Comparison of ENCODE assay signal across 7 mouse cellular contexts in genomic region chr7:37342613-37343012, GRCm38 (mm10).
DNase-seq lines count a peak whose midpoint lies in the region; ATAC-seq lines count a peak whose summit lies in the region.

No protein-coding gene starts in this region.

- no peak overlapping the region for H3K27ac ChIP-seq in lung, embryonic 16.5 days (ENCODE audit: low read length)
- no peak overlapping the region for H3K27ac ChIP-seq in embryonic facial prominence, embryonic 13.5 days
- H3K27ac ChIP-seq in intestine, embryonic 14.5 days (ENCODE audit: low read depth) = no peak overlapping the region
- H3K27ac ChIP-seq in stomach, embryonic 14.5 days (ENCODE audit: low read length) = no peak overlapping the region

- ATAC-seq in lung, embryonic 16.5 days (ENCODE audit: low read depth) = peak; percentile 18; the same call in 1 of the 2 replicates
- no peak for ATAC-seq in embryonic facial prominence, embryonic 13.5 days (ENCODE audit: insufficient number of reproducible peaks, insufficient read depth, low FRiP score, low TSS enrichment, low read depth)
- no peak for ATAC-seq in intestine, embryonic 14.5 days (replicated peaks; ENCODE audit: low FRiP score, low TSS enrichment, low read depth)
- ATAC-seq in stomach, embryonic 14.5 days (ENCODE audit: insufficient number of reproducible peaks, insufficient read depth, low FRiP score, low read depth) = peak; percentile 50; the same call in 1 of the 2 replicates

- WGBS in lung, embryonic 16.5 days = 15% methylated on average over 11 of the region's 11 CpGs
- 15% methylated on average over 11 of the region's 11 CpGs for WGBS in embryonic facial prominence, embryonic 13.5 days
- WGBS in intestine, embryonic 14.5 days = 16% methylated on average over 11 of the region's 11 CpGs
- WGBS in stomach, embryonic 14.5 days = 14% methylated on average over 11 of the region's 11 CpGs

- H3K4me1 ChIP-seq in lung, embryonic 16.5 days (replicated peaks; ENCODE audit: control insufficient read depth, insufficient read depth, low read length) = peaks cover 10% of the 10 kb centered on the region
- peaks cover 36% of the 10 kb centered on the region for H3K4me1 ChIP-seq in embryonic facial prominence, embryonic 13.5 days
- peaks cover 26% of the 10 kb centered on the region for H3K4me1 ChIP-seq in intestine, embryonic 14.5 days (replicated peaks; ENCODE audit: control insufficient read depth, insufficient read depth, low read length)
- 0 out of 2 replicates have a peak, but pooled peaks cover 10% of the 10 kb centered on the region for H3K4me1 ChIP-seq in stomach, embryonic 14.5 days (ENCODE audit: control insufficient read depth, insufficient read depth, low read length)

- H3K9ac ChIP-seq in lung, embryonic 16.5 days (ENCODE audit: low read length) = 0 out of 2 replicates have a peak overlapping the region, but pooled peaks have one; percentile 6
- H3K9ac ChIP-seq in embryonic facial prominence, embryonic 13.5 days = no peak overlapping the region
- H3K9ac ChIP-seq in intestine, embryonic 14.5 days (ENCODE audit: low read length) = peak overlapping the region; percentile 34; the same call in 1 of the 2 replicates
- no peak overlapping the region for H3K9ac ChIP-seq in stomach, embryonic 14.5 days (replicated peaks; ENCODE audit: low read depth, low read length)

- no peak for DNase-seq in lung, postnatal 36 days
- DNase-seq in intestine, embryonic 14.5 days (ENCODE audit: low spot score) = no peak
- DNase-seq in thymus, postnatal 36 days = no peak
- DNase-seq in lung, postnatal 4 days = no peak

- peak overlapping the region; percentile 78 for H3K4me2 ChIP-seq in lung, embryonic 16.5 days (ENCODE audit: low read depth, low read length)
- peak overlapping the region; percentile 78 for H3K4me2 ChIP-seq in embryonic facial prominence, embryonic 13.5 days
- peak overlapping the region; percentile 68 for H3K4me2 ChIP-seq in intestine, embryonic 14.5 days (ENCODE audit: low read length)
- peak overlapping the region; percentile 72 for H3K4me2 ChIP-seq in stomach, embryonic 14.5 days (replicated peaks; ENCODE audit: low read depth, low read length)

- H3K27me3 ChIP-seq in lung, embryonic 16.5 days (ENCODE audit: control insufficient read depth, insufficient read depth, low read depth, low read length) = no peaks in the 10 kb centered on the region; the same call in 1 of the 2 replicates
- peaks cover 62% of the 10 kb centered on the region for H3K27me3 ChIP-seq in embryonic facial prominence, embryonic 13.5 days
- H3K27me3 ChIP-seq in intestine, embryonic 14.5 days (replicated peaks; ENCODE audit: control insufficient read depth, insufficient read depth, low read length) = no peaks in the 10 kb centered on the region
- no peaks in the 10 kb centered on the region for H3K27me3 ChIP-seq in stomach, embryonic 14.5 days (ENCODE audit: control insufficient read depth, insufficient read depth, low read length)

- H3K4me3 ChIP-seq in lung, embryonic 16.5 days (ENCODE audit: low read length) = peak overlapping the region; percentile 40
- peak overlapping the region; percentile 39 for H3K4me3 ChIP-seq in embryonic facial prominence, embryonic 13.5 days
- peak overlapping the region; percentile 28; the same call in 1 of the 2 replicates for H3K4me3 ChIP-seq in intestine, embryonic 14.5 days (ENCODE audit: low read depth, low read length)
- peak overlapping the region; percentile 11; the same call in 1 of the 2 replicates for H3K4me3 ChIP-seq in stomach, embryonic 14.5 days (ENCODE audit: low read depth, low read length)

- no peaks in the 10 kb centered on the region for H3K36me3 ChIP-seq in lung, embryonic 16.5 days (ENCODE audit: control insufficient read depth, insufficient read depth, low read length)
- H3K36me3 ChIP-seq in embryonic facial prominence, embryonic 13.5 days = no peaks in the 10 kb centered on the region
- H3K36me3 ChIP-seq in intestine, embryonic 14.5 days (ENCODE audit: control insufficient read depth, insufficient read depth, low read length) = no peaks in the 10 kb centered on the region
- H3K36me3 ChIP-seq in stomach, embryonic 14.5 days (ENCODE audit: control insufficient read depth, insufficient read depth, low read length) = no peaks in the 10 kb centered on the region

- no peaks in the 10 kb centered on the region for H3K9me3 ChIP-seq in lung, embryonic 16.5 days (ENCODE audit: control insufficient read depth, low read length)
- no peaks in the 10 kb centered on the region for H3K9me3 ChIP-seq in embryonic facial prominence, embryonic 13.5 days
- no peaks in the 10 kb centered on the region for H3K9me3 ChIP-seq in intestine, embryonic 14.5 days (ENCODE audit: control insufficient read depth, low read length)
- no peaks in the 10 kb centered on the region for H3K9me3 ChIP-seq in stomach, embryonic 14.5 days (ENCODE audit: control insufficient read depth, low read depth, low read length)

Comparison
In these comparisons a context has a peak if more than half of its experiments do, and no peak if none do; other contexts are left out.
1. ATAC-seq: peak in lung, embryonic 16.5 days (single experiment) and stomach, embryonic 14.5 days (single experiment); none in embryonic facial prominence, embryonic 13.5 days (single experiment) and intestine, embryonic 14.5 days (single experiment).
2. H3K9ac ChIP-seq: peak in lung, embryonic 16.5 days (single experiment) and intestine, embryonic 14.5 days (single experiment); none in embryonic facial prominence, embryonic 13.5 days (single experiment) and stomach, embryonic 14.5 days (single experiment).
3. Peak in every context shown above with its lines, with median percentiles within 50 percentile points of each other: H3K4me2 ChIP-seq and H3K4me3 ChIP-seq.